In the genomic region with DNA sequence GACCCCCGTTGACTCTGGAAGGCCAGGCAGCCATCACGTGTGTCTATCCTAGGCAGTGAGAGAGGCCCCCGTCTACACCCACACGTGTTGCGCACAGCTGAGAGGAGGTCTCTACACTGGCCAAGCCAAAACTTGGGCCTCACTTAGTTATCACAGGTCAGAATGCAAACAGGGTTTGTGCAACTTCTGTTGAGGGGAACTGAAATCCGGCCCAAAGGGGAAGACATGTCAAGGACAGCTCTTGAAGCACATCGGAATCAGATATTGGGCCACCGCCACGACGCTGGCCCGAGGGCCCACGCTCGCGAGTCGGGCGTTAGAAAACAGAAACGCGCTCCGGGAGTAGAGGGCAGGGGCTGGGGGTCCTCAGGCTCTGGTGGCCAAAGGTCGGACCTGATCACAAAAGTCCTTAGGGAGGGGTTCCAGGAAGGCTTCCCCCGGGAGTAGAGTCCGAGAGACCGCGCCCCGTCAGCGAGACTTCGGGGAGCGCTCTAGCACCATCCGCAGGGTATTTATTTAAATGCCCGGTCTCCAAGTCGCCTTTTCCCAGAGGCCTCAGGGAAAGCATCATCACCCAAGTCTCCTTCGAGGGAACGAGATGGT, we compare ENCODE assay signal across 9 mouse cellular contexts. TPM values are rescaled to one million over a fixed set of nuclear protein-coding genes. Genes with fewer than 3 reads are reported as not detected.
DNase-seq lines count a peak whose midpoint lies in the region; ATAC-seq and TF ChIP-seq lines count a peak whose summit lies in the region.
"Had no signal": no experiment of that assay in that cellular context is flagged by ENCODE, and none has a peak within 500 bp of the region (broad histone marks: within the 10 kb centered on the region; RNA-seq: fewer than 3 reads in every experiment).

No protein-coding gene starts in this region.

- ATAC-seq in midbrain, embryonic 13.5 days: no peak
- ATAC-seq in stomach, embryonic 14.5 days (ENCODE audit: insufficient number of reproducible peaks, insufficient read depth, low FRiP score, low read depth): no peak

- peaks cover 47% of the 10 kb centered on the region for H3K36me3 ChIP-seq in erythroblast, embryonic 14.5 days (ENCODE audit: control insufficient read depth)
- H3K36me3 ChIP-seq in midbrain, embryonic 13.5 days: peaks cover 36% of the 10 kb centered on the region
- peaks cover 34% of the 10 kb centered on the region for H3K36me3 ChIP-seq in stomach, embryonic 14.5 days (ENCODE audit: control insufficient read depth, insufficient read depth, low read length)

- H3K4me1 ChIP-seq in erythroblast, embryonic 14.5 days (ENCODE audit: control insufficient read depth): peaks cover 62% of the 10 kb centered on the region
- H3K4me1 ChIP-seq in midbrain, embryonic 13.5 days (replicated peaks): peaks cover 55% of the 10 kb centered on the region
- H3K4me1 ChIP-seq in stomach, embryonic 14.5 days (ENCODE audit: control insufficient read depth, insufficient read depth, low read length): peaks cover 29% of the 10 kb centered on the region

- peak overlapping the region; percentile 84 for H3K4me3 ChIP-seq in layer of hippocampus, adult 2 months
- peak overlapping the region; percentile 94 for H3K4me3 ChIP-seq in erythroblast, embryonic 14.5 days (replicated peaks)
- H3K4me3 ChIP-seq in midbrain, embryonic 13.5 days (replicated peaks): peak overlapping the region; percentile 93
- peak overlapping the region; percentile 98 for H3K4me3 ChIP-seq in stomach, embryonic 14.5 days (ENCODE audit: low read depth, low read length)

- peak in 1 of 2 experiments; percentile 39 for DNase-seq in layer of hippocampus, adult 2 months (ENCODE audit: low spot score in 2 of 2)
- DNase-seq in layer of hippocampus, postnatal 14 days (ENCODE audit: low spot score in 2 of 2): no peak
- DNase-seq in adrenal gland, adult 18-20 months (ENCODE audit: low spot score in 2 of 2): peak; percentile 44 to 47
- DNase-seq in heart, postnatal 4 days: peak; percentile 35
- peak; percentile 47 for DNase-seq in liver

- TF ChIP-seq CTCF in layer of hippocampus, adult 2 months (conservative IDR thresholded peaks at IDR 0.05): no peak

- H3K9me3 ChIP-seq in erythroblast, embryonic 14.5 days (ENCODE audit: control insufficient read depth, low read length): no peaks in the 10 kb centered on the region
- no peaks in the 10 kb centered on the region for H3K9me3 ChIP-seq in midbrain, embryonic 13.5 days
- H3K9me3 ChIP-seq in stomach, embryonic 14.5 days (ENCODE audit: control insufficient read depth, low read depth, low read length): no peaks in the 10 kb centered on the region

- H3K27ac ChIP-seq in layer of hippocampus, adult 2 months: peak overlapping the region; percentile 98
- peak overlapping the region; percentile 88 for H3K27ac ChIP-seq in midbrain, embryonic 13.5 days
- peak overlapping the region; percentile 84 for H3K27ac ChIP-seq in stomach, embryonic 14.5 days (ENCODE audit: low read length)

- peak overlapping the region; percentile 90 for H3K9ac ChIP-seq in midbrain, embryonic 13.5 days (replicated peaks)
- peak overlapping the region; percentile 94 for H3K9ac ChIP-seq in stomach, embryonic 14.5 days (replicated peaks; ENCODE audit: low read depth, low read length)

- under 1% methylated on average over 33 of the region's 33 CpGs for WGBS in midbrain, embryonic 13.5 days
- WGBS in stomach, embryonic 14.5 days: 0% methylated on average over 33 of the region's 33 CpGs

- no peaks in the 10 kb centered on the region for H3K27me3 ChIP-seq in erythroblast, embryonic 14.5 days (ENCODE audit: control insufficient read depth)
- H3K27me3 ChIP-seq in midbrain, embryonic 13.5 days: no peaks in the 10 kb centered on the region
- no peaks in the 10 kb centered on the region for H3K27me3 ChIP-seq in stomach, embryonic 14.5 days (ENCODE audit: control insufficient read depth, insufficient read depth, low read length)

- H3K4me2 ChIP-seq in midbrain, embryonic 13.5 days (replicated peaks): peak overlapping the region; percentile 96
- peak overlapping the region; percentile 95 for H3K4me2 ChIP-seq in stomach, embryonic 14.5 days (replicated peaks; ENCODE audit: low read depth, low read length)

RNA-seq across cellular contexts. Expression of gene Hsp90b1, which starts 0.6 kb away (rescaled TPM):
- total RNA-seq in layer of hippocampus, adult 2 months (2021): 100 to 1,000 TPM; 306 to 337 TPM
- total RNA-seq in layer of hippocampus, postnatal 14 days (2021): 100 to 1,000 TPM; 269 to 327 TPM
- 100 to 1,000 TPM; 593 to 704 TPM for total RNA-seq in adrenal gland, adult 18-20 months (2021)
- polyA plus RNA-seq in erythroblast, embryonic 14.5 days (2012): 0.95 and 1.4 TPM in 2 replicates
- 100 to 1,000 TPM; 307 to 335 TPM for total RNA-seq in heart, postnatal 4 days (2021)
- 345 and 354 TPM in 2 replicates for polyA plus RNA-seq in midbrain, embryonic 13.5 days (2015; fragmentation: Nextera tagmentation; extraction: Ambion mirVana)
- polyA plus RNA-seq in stomach, embryonic 14.5 days (2014; fragmentation: Nextera tagmentation; extraction: Ambion mirVana): 437 and 516 TPM in 2 replicates

RNA-seq across cellular contexts. Expression of gene Ttc41, which starts 0.9 kb away (rescaled TPM):
- total RNA-seq in layer of hippocampus, adult 2 months (2021): 1 to 10 TPM; 1.3 to 1.5 TPM
- 1 to 10 TPM; 1.4 to 1.9 TPM for total RNA-seq in layer of hippocampus, postnatal 14 days (2021)
- total RNA-seq in adrenal gland, adult 18-20 months (2021): 1 to 10 TPM; 2.3 to 3.1 TPM
- 0.03 TPM in 1 of 2 replicates, not detected in the other for polyA plus RNA-seq in erythroblast, embryonic 14.5 days (2012)
- 1 to 10 TPM; 1.6 to 1.7 TPM for total RNA-seq in heart, postnatal 4 days (2021)
- 2.4 and 3.5 TPM in 2 replicates for polyA plus RNA-seq in midbrain, embryonic 13.5 days (2015; fragmentation: Nextera tagmentation; extraction: Ambion mirVana)
- 1.7 and 1.8 TPM in 2 replicates for polyA plus RNA-seq in stomach, embryonic 14.5 days (2014; fragmentation: Nextera tagmentation; extraction: Ambion mirVana)

RNA-seq across cellular contexts. Expression of gene Gm49358, which starts 59.1 kb away (rescaled TPM):
- 10 to 100 TPM; 42.5 to 54.0 TPM for total RNA-seq in layer of hippocampus, adult 2 months (2021)
- 10 to 100 TPM; 42.4 to 45.8 TPM for total RNA-seq in layer of hippocampus, postnatal 14 days (2021)
- total RNA-seq in adrenal gland, adult 18-20 months (2021): 10 to 100 TPM; 12.4 to 15.9 TPM
- not detected in 2 replicates for polyA plus RNA-seq in erythroblast, embryonic 14.5 days (2012)
- total RNA-seq in heart, postnatal 4 days (2021): 10 to 100 TPM; 12.8 to 14.2 TPM
- polyA plus RNA-seq in midbrain, embryonic 13.5 days (2015; fragmentation: Nextera tagmentation; extraction: Ambion mirVana): not detected in 2 replicates
- polyA plus RNA-seq in stomach, embryonic 14.5 days (2014; fragmentation: Nextera tagmentation; extraction: Ambion mirVana): 0.43 TPM in 1 of 2 replicates, not detected in the other
- total RNA-seq: common myeloid progenitor, adult 5-6 weeks had no signal

Comparison
In these comparisons a context has a peak if more than half of its experiments do, and no peak if none do; other contexts are left out.
1. DNase-seq: peak in adrenal gland, adult 18-20 months (2 of 2), heart, postnatal 4 days (single experiment) and liver (single experiment); none in layer of hippocampus, postnatal 14 days (0 of 2).
2. Peak in every context shown above with its lines, with median percentiles within 50 percentile points of each other: H3K27ac ChIP-seq and H3K4me3 ChIP-seq.